Mouse (Mus musculus): ENCODE results near the gene Josd2.

Gene Josd2

DNA sequence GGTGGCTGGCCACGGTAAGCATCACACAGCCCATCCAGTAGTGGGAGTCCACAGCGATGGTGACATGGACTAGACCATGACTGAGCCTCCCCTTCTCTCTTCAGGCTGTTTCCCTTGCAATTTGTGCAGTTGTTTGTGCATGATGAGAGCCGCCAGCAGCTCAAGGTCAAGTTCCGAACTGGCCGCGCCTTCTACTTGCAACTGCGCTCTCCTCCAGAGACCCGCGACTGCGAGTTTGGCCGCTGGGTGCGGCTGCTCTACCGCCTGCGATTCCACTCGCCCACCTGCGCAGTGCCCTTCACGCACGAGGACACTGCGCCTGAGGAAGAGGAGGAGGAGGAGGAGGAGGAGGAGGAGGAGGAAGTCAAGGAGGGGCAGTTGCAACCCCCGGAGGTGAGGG lies 32.3 kb downstream of the Josd2 start:
- no peak for DNase-seq (ENCODE audit: low spot score)

DNA sequence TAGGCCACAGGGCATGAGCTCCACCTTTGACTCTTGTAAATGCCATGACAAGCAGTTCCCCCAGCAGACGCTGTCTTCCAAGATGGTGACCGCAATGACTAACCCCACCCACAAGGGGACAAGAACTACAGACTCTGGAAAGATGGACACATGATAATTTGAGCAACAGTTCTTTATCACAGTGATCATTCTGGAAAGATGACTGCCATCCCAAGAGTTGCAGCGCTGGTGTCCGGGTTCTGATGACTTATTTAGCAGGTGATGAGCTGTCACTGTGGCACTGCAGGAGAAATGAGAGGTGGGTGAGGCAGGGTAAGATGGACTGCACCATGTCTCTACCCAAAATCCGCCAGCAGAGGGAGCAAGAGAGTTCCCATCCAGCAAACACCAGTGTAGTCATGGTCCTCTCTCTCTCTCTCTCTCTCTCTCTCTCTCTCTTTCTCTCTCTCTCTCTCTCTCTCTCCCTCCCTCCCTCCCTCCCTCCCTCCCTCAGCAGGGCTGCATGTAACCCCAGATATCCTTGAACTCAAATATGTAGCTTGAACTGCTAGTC lies 33.9 kb downstream of the Josd2 start:
- peak; percentile 76 for DNase-seq (ENCODE audit: low spot score)

DNA sequence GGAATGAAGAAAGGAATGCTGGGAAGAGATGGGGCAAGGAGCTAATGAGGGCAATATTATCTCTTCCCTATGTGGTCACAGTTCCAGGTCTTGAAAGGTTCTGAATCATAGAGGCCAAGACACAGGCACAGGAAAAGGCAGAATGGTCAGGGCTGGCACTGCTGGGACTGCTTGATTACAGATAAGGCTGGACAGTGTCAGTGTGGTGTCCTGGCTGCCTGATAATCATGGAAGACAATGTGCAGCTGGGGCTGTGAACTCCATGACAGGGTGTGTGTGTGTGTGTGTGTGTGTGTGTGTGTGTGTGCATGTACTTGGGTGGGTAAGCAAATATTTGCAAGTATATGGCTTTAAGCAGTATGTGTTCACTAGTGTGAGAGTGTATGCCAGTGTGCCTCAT lies 39.7 kb downstream of the Josd2 start:
- DNase-seq (ENCODE audit: low spot score), result no peak

DNA sequence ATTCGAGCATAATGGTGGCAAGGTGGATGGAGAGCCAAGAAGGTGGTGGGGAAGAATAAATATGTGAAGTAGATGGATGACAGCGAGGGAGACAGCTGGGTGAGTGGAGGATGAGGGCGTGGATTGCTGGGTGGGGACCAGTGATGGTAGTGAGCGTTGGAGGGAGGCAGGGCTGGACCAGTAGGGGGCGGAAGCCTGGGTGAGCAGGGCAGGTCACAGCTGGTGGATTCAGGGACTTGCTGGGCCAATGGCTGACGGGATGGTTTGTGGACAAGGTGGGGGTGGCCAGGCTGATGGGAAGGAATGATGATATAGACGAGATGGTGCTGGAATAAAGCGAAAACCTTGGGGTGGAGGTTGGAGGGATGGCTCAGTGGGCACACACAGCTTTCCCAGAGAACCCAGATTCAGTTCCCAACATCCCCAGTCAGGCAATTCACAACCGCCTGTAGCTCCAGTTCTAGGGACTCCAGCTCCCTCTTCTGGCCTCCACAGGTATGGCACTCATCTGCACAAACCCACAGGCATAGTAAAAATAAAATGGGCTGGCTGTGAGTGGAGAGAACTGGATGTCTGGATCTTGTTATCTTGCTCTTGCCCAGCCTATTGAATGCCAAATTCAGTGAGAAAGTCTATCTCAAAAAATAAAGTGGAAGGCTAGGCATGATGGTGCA lies 51.6 kb downstream of the Josd2 start:
- DNase-seq (ENCODE audit: low spot score), result no peak

DNA sequence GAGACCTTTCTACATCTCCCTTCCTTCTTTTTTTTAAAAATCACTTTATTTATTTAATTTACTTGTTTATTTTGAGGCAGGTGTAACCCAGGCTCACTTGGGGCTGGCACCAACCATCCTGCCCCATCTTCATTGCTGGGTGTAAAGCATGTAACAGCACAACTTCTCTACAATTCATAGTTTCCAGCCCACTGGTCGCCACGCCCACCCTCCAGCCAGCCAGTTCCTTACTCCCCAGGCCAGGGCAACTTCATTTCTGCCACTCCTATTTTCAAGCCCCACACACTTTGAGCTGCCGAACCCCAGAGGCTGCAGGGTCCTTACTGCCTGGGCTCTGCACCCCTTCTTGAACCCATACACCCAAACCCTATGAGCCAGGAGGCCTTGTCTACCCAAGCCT lies 53.2 kb downstream of the Josd2 start:
- no peak for DNase-seq (ENCODE audit: low spot score)
